Mouse (Mus musculus) activated CD4-positive, CD25-positive, alpha-beta regulatory T cell, adult 4 months (primary cell): ENCODE data around the gene Slc25a33. TPM values are rescaled to one million over a fixed set of nuclear protein-coding genes. Genes with fewer than 3 reads are reported as not detected.

ENCODE experiments used
- polyA plus RNA-seq, 2 experiments: library from polyadenylated mRNA; unstranded; fragments of 100-300 nt; shearing (Covaris generic); gene quantifications; one replicate each; pipeline ENCODE4 v1.2.1; 2017

Slc25a33 gene
- polyA plus RNA-seq, 2 experiments from 2014 or later = 5.2 to 7.7 TPM

Other genes with a start within 250 kb of the Slc25a33 start
- gene Clstn1, start 187.8 kb downstream of the Slc25a33 start, polyA plus RNA-seq = 1 to 10 TPM; 4.8 to 4.9 TPM
- 100 to 1,000 TPM in 1 of 2 experiments, 10 to 100 TPM in 1; 80.6 to 129 TPM for gene Pik3cd, start 71.7 kb downstream of the Slc25a33 start, polyA plus RNA-seq
- 1 to 10 TPM; 3.0 to 6.8 TPM for gene Tmem201, start 36.2 kb downstream of the Slc25a33 start, polyA plus RNA-seq
- gene Spsb1, start 180.8 kb upstream of the Slc25a33 start, polyA plus RNA-seq = 1 to 10 TPM; 4.0 to 6.3 TPM
- gene H6pd, start 234.7 kb upstream of the Slc25a33 start, polyA plus RNA-seq = 1 to 10 TPM; 5.3 to 5.4 TPM